Mouse (Mus musculus) c-Kit-negative CD71-positive TER-119-positive erythroid progenitor cells, embryonic 14.5 days (primary cell): ENCODE measurements around the gene Megf6.

Experiments
- DNase-seq: peaks from one replicate; pipeline ENCODE4 v3.0.0-alpha.2; 2013; ENCODE audit warnings: low read depth, low spot score

Megf6 gene

DNA sequence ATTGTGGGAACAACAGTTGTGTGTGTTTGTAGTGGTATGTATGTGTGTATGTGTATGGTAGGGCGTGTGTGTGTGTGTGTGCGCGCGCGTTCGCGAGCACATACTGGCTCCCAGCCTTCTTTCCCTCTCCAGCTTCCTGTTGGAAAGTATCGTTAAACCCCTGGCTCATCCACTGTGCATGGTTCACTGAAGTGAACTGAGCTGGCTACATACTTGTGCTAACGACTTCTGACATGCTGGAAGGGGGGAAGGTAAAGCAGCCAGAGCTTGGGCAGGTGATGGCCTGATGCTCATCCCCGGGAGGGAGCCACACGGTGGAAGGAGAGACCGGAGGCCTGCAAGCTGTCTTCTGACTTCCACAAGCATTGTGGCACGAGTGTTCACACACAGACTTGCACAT, 40.9 kb downstream of the Megf6 start:
- DNase-seq = no peak

DNA sequence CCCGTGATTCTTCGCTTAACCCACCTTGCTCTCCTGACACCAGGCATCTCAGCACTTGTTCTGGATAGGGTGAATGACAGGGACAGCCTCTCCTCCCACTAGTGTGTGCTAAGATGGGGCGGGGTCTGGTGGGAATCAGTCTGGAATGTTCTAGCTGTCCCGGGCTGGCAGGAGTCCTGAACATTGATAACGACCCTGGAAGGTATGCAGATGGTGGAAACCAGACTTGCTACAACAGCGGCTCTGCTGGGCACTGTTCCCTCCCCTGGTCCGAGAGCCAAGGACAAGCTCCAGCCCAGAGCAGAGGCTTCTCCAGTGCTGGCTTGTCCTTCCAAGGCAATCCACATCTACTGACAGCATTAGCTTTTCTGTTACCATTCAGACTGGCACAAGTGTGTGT, 43.1 kb downstream of the Megf6 start:
- no peak for DNase-seq

DNA sequence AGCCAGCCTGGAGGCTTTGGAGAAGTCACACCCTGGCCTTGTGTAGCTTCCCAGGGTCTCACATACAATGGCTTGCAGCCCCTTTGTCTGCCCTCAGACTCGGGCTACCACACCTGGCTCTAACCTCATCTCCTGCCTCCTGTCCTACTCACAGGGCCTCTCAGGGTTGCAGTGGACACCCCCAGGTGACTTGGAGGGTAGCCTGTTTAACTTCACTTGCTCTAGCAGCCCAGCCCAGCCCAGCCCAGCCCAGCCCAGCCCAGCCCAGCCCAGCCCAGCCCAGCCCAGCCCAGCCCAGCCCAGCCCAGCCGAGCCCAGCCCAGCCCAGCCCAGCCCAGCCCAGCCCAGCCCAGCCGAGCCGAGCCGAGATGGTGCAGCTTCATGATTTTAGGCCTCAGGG, 43.5 kb downstream of the Megf6 start:
- DNase-seq = no peak

DNA sequence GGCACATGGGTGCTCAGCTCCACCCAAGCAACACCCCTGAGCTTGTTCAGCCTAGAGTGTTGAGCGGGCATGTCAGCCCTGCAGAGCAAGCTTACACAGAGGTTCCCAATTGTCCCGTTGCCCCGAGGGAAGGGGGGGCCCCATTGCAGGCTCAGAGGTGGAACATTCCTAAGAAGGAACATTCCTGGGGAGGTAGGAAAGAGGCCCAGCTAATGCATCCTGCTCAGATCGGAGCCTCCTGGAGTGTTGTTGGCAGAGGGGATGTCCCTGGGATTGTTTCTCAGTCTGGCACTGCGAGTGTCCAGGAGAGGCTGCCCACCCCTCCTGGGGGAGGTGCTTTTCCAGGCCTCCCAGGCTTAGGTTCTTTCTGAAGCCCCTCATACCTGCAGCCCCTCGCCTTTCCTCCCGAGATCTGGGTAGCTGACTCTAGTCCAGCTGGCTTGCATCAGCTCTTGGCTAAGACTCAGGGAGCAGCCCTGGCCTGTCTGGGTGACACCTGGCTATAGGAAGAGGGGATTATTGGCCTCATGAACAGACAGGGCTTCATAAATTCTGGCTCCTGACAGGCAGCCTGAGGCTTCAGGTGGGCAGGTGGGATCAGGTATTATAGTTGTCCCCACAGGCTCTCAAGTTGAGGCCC, 47.3 kb downstream of the Megf6 start:
- DNase-seq = no peak

DNA sequence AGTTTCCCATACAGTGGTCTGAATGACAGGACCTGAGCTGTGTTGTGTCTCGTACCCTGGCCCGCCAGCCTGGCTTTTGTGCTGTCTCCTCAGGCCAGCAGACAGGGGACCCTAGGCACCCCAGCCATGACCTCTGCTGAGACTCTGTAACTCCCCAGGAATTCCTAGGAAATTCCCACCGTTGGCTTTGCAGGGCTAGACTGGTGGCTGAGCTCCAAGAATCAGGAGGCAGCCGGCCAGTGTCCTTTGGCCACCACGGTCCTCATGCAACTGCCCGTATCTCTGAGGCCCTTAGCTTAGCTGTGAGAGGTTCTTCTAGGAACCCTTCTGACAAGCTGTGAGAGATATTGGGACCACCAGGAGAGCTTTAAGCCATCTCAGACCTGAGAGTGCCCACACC, 52.2 kb downstream of the Megf6 start:
- DNase-seq = no peak

DNA sequence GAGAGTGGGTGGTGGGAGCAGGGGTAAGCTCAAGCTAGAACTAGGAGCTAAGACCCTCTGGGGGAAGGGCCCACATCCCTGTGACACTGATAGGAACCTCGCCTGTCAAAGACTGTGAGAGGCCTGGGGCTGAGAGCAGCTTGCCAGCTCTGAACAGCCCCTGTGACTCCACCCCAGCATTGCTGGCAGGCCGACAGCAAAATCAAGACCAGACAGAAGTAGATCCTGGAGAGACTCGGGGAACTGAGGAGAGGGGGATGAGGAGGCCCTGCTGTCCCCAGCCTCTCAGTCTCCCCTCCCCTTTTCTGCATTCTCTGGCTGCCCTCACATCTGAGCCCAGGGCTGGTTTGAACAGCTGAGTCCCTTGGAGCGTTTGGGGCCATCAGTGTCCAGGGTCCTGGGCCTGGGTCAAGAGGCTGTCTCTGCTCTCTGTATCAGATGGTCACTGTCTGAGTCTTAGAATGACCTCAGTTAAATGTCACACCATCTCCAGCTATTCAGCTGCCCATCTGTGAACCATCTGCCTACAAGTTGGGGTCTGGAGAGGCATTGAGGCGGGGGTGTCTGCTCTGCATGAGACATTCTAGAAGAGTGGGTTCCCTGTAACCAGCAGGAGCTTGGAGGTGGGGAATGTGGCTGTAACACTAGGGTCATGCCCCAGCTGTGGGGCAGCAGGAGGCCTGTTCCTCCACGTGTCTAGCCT, 53.9 kb downstream of the Megf6 start:
- no peak for DNase-seq

DNA sequence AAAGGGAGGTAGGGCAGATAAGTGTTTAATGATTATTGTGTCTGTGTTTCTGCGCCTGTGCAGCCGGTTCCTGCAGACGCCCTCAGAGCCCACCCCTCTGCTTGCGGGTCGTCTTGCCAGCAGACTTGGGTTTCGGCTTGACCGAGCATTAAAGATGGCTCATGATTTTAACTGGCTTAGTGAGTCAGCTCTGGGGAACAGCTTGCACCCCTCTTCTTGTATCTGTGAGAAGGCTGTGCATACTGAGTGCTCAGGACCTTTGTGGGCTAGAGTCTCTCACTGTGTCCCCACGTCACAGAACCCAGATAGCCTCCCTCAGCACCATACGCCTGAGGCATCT, 54.4 kb downstream of the Megf6 start:
- DNase-seq = no peak

DNA sequence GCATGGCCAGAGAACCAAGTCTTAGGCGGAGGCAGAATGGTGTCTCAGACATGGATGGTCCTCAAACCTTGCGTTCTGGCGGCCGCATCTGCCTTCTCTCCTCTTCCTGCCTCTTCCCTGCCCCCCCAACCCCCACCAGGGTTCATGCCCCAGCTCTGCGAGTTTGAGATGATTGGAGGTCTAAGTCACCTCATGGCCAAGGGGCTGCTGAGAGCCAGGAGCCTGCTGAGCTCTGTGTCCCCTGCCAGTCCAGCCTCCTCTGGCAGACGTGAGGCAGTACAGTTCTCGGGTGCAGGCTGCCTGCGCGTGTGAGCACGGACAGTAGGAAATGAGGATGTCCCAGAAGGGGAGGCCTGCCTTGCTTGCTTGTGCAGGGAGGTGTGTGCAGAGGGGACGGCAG, 56.1 kb downstream of the Megf6 start:
- no peak for DNase-seq

DNA sequence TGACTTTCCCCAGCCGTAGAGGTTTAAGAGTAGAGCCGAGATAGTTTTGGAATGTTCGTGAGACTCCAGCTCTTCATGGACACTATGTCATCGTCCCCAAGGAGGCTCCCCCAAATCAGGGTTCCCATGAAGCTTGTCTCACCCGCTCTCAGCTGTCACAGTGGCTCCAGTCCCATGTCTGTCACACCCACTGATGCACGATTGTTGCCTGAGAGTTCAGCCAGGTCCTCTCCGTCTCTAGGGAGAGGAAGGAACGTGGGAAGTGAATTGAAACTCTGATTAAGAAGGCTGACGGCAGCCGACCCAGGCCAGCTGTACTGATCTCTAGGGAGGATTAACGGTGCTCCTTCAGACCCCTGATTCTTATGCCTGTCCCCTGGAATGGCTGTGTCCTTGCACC, 57.8 kb downstream of the Megf6 start:
- DNase-seq = no peak

DNA sequence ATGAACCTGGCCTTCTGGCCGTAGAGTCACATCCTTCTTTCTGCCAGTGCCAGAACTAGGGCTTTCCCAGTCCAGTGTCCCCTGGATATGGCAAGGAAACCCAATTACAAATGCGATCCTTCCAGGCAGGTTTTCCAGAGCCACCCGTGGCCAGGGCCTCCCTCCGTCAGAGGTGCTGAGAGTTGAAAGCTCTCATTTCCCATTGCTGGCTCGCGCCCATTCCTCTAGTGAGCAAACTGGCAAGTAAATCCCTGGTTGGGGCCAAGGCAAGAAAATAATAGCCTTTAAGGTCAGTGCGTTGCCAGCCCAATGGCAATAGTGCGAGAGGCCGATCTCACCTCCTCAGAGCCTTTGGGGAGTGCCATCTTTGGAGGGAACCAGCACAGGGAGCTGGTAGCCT, 59.0 kb downstream of the Megf6 start:
- no peak for DNase-seq

DNA sequence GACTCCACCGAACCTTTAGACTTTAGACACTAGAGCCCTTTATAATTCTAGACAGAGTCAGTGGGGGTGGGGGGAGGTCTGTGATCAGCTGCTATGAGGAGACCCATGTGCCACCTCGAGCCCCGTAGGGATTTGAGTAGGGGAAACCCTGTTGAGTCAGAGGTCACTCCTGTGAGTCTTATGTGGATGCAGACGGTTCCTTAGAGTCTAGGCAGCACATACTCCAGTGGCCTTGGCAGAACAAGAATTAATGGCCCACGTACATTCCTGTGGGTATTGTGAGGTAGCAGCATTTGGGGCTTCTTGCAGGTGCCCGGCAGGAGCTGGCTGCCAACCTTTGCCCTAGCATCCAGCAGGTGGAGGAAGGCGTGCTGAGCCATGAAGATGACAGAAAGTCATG, 60.9 kb downstream of the Megf6 start:
- no peak for DNase-seq

DNA sequence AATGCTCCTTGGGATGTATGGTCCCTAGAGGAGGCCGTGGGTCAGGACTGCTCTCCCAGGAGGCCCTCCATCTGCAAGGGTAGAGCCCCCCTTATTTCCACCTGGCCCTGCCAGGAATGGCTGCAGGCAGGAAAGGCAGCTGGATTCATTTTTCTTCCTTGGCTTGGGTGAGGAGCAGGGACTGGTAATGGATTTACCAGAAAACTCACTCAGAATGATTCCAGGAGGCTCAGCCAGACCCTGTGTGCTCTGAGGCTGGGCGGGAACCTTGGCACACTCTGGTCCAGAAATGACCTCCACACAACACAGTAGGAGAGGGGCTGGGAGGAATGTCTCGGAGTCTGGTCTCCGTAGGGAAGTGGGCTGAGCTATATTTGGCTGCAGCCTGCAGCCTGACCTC, 61.8 kb downstream of the Megf6 start:
- no peak for DNase-seq

DNA sequence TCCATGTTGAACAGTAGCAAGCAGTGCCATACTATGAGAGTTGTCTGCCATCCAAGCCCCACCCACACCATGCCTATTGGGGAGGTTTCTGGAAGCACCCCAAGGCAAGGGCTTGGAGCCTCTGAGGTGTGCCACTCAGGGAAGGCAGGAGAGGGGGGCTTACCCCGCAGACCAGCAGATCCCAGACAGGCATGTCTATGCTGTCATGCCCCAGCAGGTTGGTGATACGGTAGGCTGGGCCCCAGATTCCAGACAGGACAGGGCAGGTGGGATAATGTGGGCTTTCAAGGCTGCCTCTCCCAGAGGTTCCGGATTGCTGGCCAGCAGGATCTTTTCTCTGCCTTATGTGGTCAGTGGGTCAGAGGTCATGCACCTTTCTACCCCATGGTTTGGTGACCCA, 65.5 kb downstream of the Megf6 start:
- no peak for DNase-seq

DNA sequence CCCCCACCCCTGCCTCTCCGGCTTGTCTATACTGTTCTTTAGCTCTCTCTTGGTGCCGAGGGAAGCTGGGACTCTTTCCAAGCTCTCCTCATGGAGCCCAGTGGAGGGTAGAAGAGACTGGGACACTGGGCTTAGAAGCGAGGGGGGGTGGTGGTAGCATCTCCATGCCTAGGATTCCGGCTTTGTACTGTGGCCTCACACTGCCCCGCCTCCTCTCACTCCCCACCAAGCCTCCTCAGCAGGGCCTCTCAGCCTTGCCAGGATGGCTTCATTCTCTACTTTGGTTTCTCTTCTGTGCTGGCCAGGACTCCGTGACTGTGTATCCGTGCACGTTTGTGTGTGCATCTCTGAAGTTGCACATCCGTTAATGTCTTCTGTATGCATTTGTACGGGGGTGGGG, 66.4 kb downstream of the Megf6 start:
- DNase-seq = no peak

DNA sequence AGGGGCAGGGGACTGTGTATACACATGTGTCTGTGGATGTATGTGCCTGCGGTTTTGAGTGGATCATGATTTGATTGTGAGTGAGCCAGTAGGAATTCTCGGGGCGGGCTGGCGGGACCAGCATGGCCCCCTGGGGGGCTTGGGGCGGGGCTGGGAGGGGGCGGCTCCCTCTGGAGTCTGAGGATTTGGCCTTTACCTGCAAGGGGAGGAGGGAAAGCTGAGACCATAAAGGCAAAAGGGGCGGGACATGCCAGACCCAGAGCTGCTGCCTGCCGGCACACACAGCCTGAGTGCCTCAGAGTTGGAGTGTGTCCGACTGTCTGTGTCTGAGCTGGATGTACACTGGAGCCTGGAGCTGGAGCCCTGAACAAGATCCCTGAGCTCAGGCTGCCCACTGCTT, 66.8 kb downstream of the Megf6 start:
- DNase-seq = no peak

DNA sequence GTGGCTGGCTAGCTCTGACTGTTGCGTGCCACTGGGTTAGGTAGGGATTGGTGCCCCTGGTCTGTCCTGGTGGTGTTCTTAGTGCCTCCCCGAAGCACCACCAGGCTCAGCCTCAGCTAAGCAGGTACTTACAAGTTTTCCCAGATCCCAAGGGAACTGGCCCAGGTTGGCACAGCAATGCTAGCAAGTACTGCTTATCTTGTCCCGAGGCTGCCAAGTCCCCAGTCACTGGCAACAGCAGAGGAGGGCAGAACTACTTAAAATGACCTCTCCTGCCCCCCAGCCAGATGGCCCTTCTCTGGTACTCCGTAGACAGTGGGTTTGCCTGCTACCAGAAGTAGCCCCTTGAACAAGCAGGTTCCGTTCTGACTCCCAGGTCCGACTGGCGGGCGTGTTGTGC, 68.7 kb downstream of the Megf6 start:
- DNase-seq = no peak

DNA sequence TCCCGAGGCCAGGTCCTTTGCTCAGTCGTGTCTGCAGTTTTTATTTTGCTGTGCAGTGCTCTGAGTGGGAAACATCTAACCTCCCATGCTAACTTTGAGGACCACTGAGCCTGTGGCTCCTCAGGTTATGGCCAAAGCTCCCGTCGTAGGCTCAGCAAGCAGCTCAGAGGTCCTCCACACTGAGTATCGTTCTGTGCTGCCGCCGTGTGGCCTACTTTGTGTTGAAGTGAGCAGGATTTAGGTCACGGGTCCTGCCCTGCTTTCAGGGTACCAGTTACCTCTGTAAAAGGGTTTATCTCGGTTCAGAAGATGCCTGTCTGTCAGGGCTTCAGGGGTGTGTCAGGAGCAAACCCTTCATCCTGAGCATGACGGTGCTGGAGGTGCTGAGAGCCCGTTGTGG, 70.1 kb downstream of the Megf6 start:
- no peak for DNase-seq

DNA sequence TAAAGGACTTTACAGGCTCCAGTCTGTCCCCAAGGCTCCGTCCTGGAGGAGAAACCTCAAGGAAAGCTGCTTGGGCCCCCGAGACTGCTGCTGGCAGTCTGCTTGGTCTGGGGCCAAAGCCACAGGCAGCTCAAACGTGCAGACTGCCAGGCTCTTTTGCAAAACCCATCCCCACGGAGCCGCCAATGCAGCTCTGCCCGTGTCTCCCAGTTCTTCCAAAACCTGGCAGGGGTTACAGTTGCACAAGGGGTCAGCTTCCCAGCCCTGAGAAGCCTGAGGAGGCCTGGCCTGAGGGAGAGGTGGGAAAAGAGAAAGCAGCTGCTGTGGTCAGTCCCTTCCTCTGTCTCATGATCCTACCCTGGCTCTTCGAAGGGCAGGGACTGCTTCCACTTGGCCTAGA, 74.8 kb downstream of the Megf6 start:
- DNase-seq = no peak

DNA sequence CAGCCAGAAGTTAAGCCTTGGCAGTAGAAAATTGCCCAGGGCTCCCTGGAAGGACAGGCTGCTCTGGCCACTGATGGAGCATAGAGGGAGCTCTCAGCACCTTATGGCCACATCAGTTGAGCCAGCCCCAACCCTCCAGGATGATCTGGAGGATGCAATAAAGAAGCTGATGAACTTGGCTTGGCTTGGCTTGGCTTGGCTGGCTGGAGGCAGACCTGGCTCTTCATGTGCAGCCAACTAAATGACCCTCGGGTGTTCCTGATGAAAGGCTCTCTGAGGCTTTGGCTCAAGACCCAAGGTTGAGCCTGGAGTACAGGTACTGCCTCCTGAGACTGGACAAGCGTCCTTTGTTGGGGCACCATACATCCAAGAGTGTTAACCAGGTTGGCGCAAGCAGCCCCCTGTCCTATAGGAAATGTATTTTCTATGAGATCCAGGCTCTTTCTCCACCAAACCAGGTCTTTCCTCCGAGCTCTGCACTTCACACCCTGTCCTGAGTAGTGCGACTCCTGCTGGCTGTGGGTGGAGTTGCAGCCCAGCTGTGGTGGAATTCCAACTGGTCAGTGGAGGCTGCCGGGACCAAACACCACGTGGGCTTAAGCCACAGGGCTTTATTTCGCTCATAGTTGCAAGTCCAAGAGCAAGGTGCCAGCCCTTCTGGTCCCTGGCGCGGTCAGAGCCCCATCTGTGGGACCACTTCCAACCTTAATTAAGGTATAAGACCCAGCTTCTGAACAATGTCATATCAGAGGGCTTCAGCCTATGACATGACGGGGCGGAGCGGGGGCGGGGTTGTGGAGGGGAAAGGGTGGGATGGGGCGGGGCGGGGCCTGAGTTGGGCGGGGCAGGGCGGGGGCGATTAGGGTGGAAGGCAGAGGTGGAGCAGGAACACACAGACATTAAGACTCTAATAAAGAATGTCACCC, 75.8 kb downstream of the Megf6 start:
- DNase-seq = peak; percentile 59

DNA sequence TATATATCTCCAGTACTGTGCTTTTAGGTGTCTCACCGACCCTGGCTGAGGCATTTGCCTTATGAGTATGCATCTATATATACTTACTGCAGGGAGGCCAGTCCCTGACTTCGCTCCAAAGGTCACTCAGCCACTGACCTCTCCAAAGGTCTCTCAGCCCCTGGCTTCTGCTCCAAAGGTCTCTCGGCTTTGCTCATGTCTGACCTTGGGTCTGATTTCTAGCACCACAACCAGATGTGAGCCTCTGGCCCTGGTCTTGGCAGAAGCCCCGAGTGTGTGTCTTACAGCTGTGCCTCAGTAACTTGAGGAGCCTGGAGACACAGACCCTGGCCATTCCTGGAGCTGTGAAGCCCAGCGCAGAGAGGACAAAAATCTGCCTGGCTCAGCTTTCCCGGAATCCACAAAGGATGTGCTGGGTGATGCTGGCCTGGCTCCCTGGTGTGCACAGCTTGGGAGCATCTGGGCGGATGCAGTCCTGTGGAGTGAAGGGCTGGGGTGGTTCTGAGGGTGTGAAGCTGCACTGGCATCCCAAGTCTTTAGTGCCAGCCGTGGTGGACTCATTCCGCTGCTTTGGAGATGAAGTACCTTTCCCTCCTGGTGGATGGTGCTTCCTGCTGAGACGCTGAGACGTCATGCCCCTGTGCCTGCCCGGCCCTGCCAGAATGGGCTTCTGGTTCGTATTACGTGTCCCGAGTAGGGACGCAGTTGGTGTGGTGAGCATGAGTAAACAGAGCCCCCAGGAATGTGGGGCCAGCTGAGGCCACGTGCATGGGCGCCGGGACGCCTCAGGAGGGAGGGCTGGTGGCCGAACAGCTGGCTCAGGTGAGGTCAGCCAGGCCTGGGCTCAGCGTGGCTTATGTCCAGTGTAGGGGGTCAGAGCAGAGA, 76.9 kb downstream of the Megf6 start:
- DNase-seq = no peak

DNA sequence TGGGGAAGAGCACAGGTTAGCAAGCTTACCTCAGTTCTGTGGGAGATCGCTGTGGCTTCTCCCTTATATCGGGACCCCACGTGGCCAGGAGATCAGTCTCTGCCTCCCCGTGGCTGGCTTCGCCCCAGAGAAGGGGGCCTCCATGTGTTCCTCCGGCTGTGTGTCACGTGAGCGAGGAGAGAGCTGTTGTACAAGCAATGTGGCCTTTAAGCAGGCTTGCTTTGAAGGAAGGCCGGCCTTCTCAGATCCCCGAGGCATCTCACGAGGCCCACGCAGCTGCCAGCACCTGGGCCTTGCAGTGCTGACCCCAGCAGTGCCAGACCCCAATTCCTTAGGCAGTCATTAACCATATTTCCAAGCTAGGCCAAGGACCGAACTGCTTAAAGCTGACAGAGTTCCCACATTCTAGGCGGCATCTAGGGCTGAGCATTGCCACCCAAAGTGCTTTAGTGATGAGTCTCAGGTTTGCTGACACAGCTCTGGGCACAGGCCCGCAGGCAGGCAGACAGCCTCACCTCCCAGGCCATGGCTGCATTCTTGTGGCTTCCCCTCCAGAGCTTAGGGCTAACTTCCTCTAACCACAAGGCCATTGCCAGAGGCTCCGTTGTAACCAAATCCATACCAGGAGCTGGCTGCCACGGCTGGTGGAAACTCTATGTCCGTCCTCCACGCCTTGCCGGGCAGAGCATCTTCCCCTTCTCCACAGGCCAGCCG, 77.7 kb downstream of the Megf6 start:
- DNase-seq = no peak
